Mouse (Mus musculus) layer of hippocampus, adult 9-11 months (tissue): Measurements from ENCODE around the gene Cfap54.

Source experiments
- DNase-seq: peaks from one replicate; pipeline ENCODE4 v3.0.0; 2022

The Cfap54 gene

GRCm38 (mm10) chr10:93051016-93051726 lies 30.2 kb downstream of the Cfap54 start:
- DNase-seq, result peak; percentile 62

GRCm38 (mm10) chr10:93050571-93050970 lies 30.8 kb downstream of the Cfap54 start:
- DNase-seq, result no peak

GRCm38 (mm10) chr10:93043195-93043594 lies 38.2 kb downstream of the Cfap54 start:
- no peak for DNase-seq

GRCm38 (mm10) chr10:93041850-93042249 lies 39.6 kb downstream of the Cfap54 start:
- DNase-seq, result no peak

GRCm38 (mm10) chr10:93041392-93041791 lies 40.0 kb downstream of the Cfap54 start:
- no peak for DNase-seq

GRCm38 (mm10) chr10:93036532-93036931 lies 44.9 kb downstream of the Cfap54 start:
- no peak for DNase-seq

GRCm38 (mm10) chr10:93035489-93035888 lies 45.9 kb downstream of the Cfap54 start:
- DNase-seq, result no peak

- no peak for DNase-seq
Observed at GRCm38 (mm10) chr10:93023295-93023694, 58.1 kb downstream of the Cfap54 start.

- peak; percentile 49 for DNase-seq
Observed at GRCm38 (mm10) chr10:93014059-93014795, 67.2 kb downstream of the Cfap54 start.

- DNase-seq, result no peak
Observed at GRCm38 (mm10) chr10:93011085-93011484, 70.3 kb downstream of the Cfap54 start.

GRCm38 (mm10) chr10:93006970-93007369 lies 74.4 kb downstream of the Cfap54 start:
- DNase-seq, result no peak

GRCm38 (mm10) chr10:93006405-93006804 lies 75.0 kb downstream of the Cfap54 start:
- DNase-seq, result no peak

GRCm38 (mm10) chr10:92998536-92998935 lies 82.9 kb downstream of the Cfap54 start:
- DNase-seq, result no peak

- DNase-seq, result no peak
Observed at GRCm38 (mm10) chr10:92995186-92995585, 86.2 kb downstream of the Cfap54 start.

- DNase-seq, result no peak
Observed at GRCm38 (mm10) chr10:92994340-92994739, 87.1 kb downstream of the Cfap54 start.

GRCm38 (mm10) chr10:92992526-92992925 lies 88.9 kb downstream of the Cfap54 start:
- DNase-seq, result peak; percentile 10

- DNase-seq, result no peak
Observed at GRCm38 (mm10) chr10:92990576-92990975, 90.8 kb downstream of the Cfap54 start.

- no peak for DNase-seq
Observed at GRCm38 (mm10) chr10:92965134-92965533, 116.3 kb downstream of the Cfap54 start.

- no peak for DNase-seq
Observed at GRCm38 (mm10) chr10:92950044-92950443, 131.4 kb downstream of the Cfap54 start.

GRCm38 (mm10) chr10:92942848-92943645 lies 138.4 kb downstream of the Cfap54 start:
- no peak for DNase-seq

- DNase-seq, result no peak
Observed at GRCm38 (mm10) chr10:92941616-92942015, 139.8 kb downstream of the Cfap54 start.

GRCm38 (mm10) chr10:92937741-92938285 lies 143.6 kb downstream of the Cfap54 start:
- no peak for DNase-seq

- no peak for DNase-seq
Observed at GRCm38 (mm10) chr10:92937091-92937490, 144.3 kb downstream of the Cfap54 start.
